Mouse (Mus musculus) granulocyte monocyte progenitor cell, adult 5-6 weeks (primary cell): ENCODE measurements at regions not wholly inside any gene's neighbourhood (a gene's known extent, or its start where the extent isn't known, plus 50 kb on each side); places are given as distances from the start of the nearest gene placed in this dataset.
"Not testable (repeated sequence)": the region's sequence is repeated elsewhere in the genome, so short reads cannot be mapped to it uniquely, and the experiment has no call there.

Source experiments
- ATAC-seq: replicated peaks from 2 replicates; pipeline ENCODE4 v1.8.0; 2016; ENCODE audit warnings: mild to moderate bottlenecking, moderate TSS enrichment, inconsistent platforms; ENCODE audit not compliant: poor library complexity, severe bottlenecking

GRCm38 (mm10) chr13:99743952-99744789, 156.7 kb downstream of the Cartpt start:
- ATAC-seq: no peak

- ATAC-seq: no peak
Observed at GRCm38 (mm10) chr13:99742507-99742906, 158.4 kb downstream of the Cartpt start.

- no peak for ATAC-seq
Observed at GRCm38 (mm10) chr13:99741981-99742380, 158.9 kb downstream of the Cartpt start.

GRCm38 (mm10) chr13:99739420-99739819, 161.5 kb downstream of the Cartpt start:
- ATAC-seq: no peak

GRCm38 (mm10) chr13:99737271-99737670, 163.6 kb downstream of the Cartpt start:
- ATAC-seq: no peak

GRCm38 (mm10) chr13:99729145-99729544, 171.7 kb downstream of the Cartpt start:
- ATAC-seq: no peak

GRCm38 (mm10) chr13:99724245-99724644, 176.6 kb downstream of the Cartpt start:
- ATAC-seq: no peak

GRCm38 (mm10) chr13:99723237-99723981, 177.5 kb downstream of the Cartpt start:
- no peak for ATAC-seq

- ATAC-seq: no peak
Observed at GRCm38 (mm10) chr13:99720566-99720965, 180.3 kb downstream of the Cartpt start.

- no peak for ATAC-seq
Observed at GRCm38 (mm10) chr13:99696559-99696890, 180.2 kb upstream of the Map1b start.

GRCm38 (mm10) chr13:99695874-99696558, 179.7 kb upstream of the Map1b start:
- ATAC-seq: no peak

- no peak for ATAC-seq
Observed at GRCm38 (mm10) chr13:99679934-99680333, 163.6 kb upstream of the Map1b start.

GRCm38 (mm10) chr13:99679430-99679829, 163.1 kb upstream of the Map1b start:
- ATAC-seq: no peak

GRCm38 (mm10) chr13:99676393-99676792, 160.1 kb upstream of the Map1b start:
- ATAC-seq: no peak

- ATAC-seq: no peak
Observed at GRCm38 (mm10) chr13:99675951-99676350, 159.6 kb upstream of the Map1b start.

- no peak for ATAC-seq
Observed at GRCm38 (mm10) chr13:99672714-99673113, 156.4 kb upstream of the Map1b start.

- ATAC-seq: no peak
Observed at GRCm38 (mm10) chr13:99671747-99672146, 155.4 kb upstream of the Map1b start.

GRCm38 (mm10) chr13:99669987-99670534, 153.7 kb upstream of the Map1b start:
- ATAC-seq: no peak

- no peak for ATAC-seq
Observed at GRCm38 (mm10) chr13:99668613-99669012, 152.3 kb upstream of the Map1b start.

GRCm38 (mm10) chr13:99666086-99666485, 149.7 kb upstream of the Map1b start:
- ATAC-seq: no peak

- not testable (repeated sequence) for ATAC-seq
Observed at GRCm38 (mm10) chr13:99663422-99663821, 147.1 kb upstream of the Map1b start.
